Mouse (Mus musculus): Measurements from ENCODE around the gene Git1. TPM values are rescaled to one million over a fixed set of nuclear protein-coding genes. Genes with fewer than 3 reads are reported as not detected.

Git1 gene
- 18.1 and 19.3 TPM in 2 replicates for polyA plus RNA-seq (2014; fragmentation: Nextera tagmentation; extraction: Ambion mirVana)

DNA sequence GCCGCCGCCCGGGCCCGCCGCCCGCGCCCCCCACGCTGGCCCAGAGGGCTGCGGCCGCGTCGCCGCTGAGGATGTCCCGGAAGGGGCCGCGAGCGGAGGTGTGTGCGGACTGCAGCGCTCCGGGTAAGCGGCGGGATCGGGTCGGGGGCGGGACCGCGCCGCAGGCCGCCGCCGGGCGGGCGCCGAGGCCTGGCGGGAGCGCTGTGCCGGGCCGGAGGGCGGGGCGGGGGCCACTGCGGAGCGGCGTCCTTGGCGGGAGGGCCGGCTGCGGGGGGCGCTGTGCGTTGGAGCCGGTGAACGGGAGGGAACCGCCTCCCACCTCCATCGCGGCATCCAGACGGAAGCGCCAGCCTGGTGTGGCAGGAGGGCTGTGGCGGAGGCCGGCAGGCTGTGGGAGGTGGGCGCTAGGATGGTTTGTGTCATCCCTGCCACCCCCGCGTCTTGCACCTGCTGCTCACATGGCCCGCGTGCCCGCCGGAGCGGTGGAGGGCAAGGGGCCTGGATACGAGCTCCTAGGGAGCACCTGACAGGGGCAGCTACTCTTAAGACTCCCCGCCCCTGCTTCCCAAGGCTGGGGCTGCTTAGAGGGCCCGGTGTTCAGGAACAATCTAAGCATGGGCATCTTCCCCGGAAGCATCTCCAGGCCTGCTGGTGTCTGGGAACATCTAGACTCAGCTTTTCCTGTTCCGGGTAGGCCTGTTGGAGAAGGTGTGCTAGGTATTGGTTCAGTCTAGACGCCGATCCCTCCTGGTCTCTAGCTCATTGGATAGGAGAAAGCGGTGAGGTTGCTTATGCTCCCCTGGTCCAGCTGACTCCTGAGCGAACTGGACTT lies at the start of gene Git1:
TSS of gene Git1 (plus strand) at position 51 of the 832 bp plus-strand sequence.
- ATAC-seq (ENCODE audit: low FRiP score, low TSS enrichment) = no peak

DNA sequence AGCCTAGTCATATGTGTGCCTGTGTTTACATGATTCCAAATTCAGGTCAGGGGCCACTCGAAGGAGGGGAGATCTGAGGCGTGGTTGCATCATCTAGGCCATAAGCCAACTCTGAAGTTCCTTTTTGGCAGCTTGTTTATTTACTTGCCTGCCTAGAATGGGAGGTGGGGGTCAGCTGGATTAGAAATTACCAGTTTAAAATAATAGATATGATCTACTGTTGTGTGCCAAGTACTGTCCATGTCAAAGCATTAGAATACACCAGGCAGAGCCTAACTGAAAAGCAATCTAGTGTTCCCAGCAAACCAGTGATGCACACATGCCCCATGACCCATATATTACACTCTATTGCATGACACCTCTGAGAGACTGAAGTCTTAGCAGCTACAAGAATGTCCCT lies 48.4 kb upstream of the Git1 start:
- Histone ChIP-seq H3K9me3 (ENCODE audit: control insufficient read depth, low read length) (no peaks in the 10 kb centered on the region), H3K27ac (ENCODE audit: low read depth, low read length) (no peak overlapping the region), H3K36me3 (ENCODE audit: control insufficient read depth, insufficient read depth, low read length) (peaks cover 15% of the 10 kb centered on the region; the same call in 1 of the 2 replicates), H3K9ac (ENCODE audit: low read depth, low read length) (no peak overlapping the region), H3K4me1 (ENCODE audit: control insufficient read depth, insufficient read depth, low read length) (no peaks in the 10 kb centered on the region), H3K27me3 (ENCODE audit: control insufficient read depth, insufficient read depth, low read length) (no peaks in the 10 kb centered on the region), H3K4me2 (replicated peaks; ENCODE audit: low read depth, low read length) (no peak overlapping the region), H3K4me3 (ENCODE audit: low read length) (no peak overlapping the region)
- ATAC-seq (ENCODE audit: low FRiP score, low TSS enrichment) = no peak
- WGBS = 53% methylated on average over 2 of the region's 2 CpGs

More for the DNA sequence above, at the start of gene Git1:
- peak within 1 kb of the TSS; percentile 93 for H3K9ac ChIP-seq (ENCODE audit: low read depth, low read length)
- WGBS = 2% methylated on average over 40 of the region's 74 CpGs
- peak within 1 kb of the TSS; percentile 89 for H3K4me3 ChIP-seq (ENCODE audit: low read length)
- peaks cover 59% of the 10 kb centered on the region for H3K4me1 ChIP-seq (ENCODE audit: control insufficient read depth, insufficient read depth, low read length)
- H3K27ac ChIP-seq (ENCODE audit: low read depth, low read length) = peak within 1 kb of the TSS; percentile 87
- no peaks in the 10 kb centered on the region for H3K9me3 ChIP-seq (ENCODE audit: control insufficient read depth, low read length)
- H3K36me3 ChIP-seq (ENCODE audit: control insufficient read depth, insufficient read depth, low read length) = 0 out of 2 replicates have a peak, but pooled peaks cover under 1% of the 10 kb centered on the region
- no peaks in the 10 kb centered on the region for H3K27me3 ChIP-seq (ENCODE audit: control insufficient read depth, insufficient read depth, low read length)
- peak within 1 kb of the TSS; percentile 95 for H3K4me2 ChIP-seq (replicated peaks; ENCODE audit: low read depth, low read length)

DNA sequence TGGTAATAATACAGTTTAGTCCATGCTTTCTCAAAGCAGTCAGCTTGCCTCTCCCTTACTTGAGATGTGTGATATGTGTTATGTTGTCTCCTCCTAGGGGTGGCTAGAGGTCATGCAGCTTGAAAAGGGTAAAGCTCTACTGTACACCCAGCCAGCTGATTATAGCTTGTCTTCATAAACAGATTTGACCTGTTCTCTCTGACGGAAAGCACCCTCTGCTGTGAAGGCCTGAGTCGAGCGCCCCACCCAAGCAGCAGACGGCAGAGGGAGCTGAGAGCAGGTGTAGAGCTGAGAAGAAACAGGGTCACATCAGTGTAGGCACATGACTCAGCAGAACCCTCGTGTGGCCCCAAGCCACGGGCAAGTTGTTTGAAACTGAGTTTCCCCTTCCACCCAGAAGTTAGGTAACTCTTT lies 46.7 kb upstream of the Git1 start:
- Histone ChIP-seq H3K9me3 (ENCODE audit: control insufficient read depth, low read length) (no peaks in the 10 kb centered on the region), H3K4me3 (ENCODE audit: low read length) (no peak overlapping the region), H3K36me3 (ENCODE audit: control insufficient read depth, insufficient read depth, low read length) (peaks cover 16% of the 10 kb centered on the region; the same call in 1 of the 2 replicates), H3K27me3 (ENCODE audit: control insufficient read depth, insufficient read depth, low read length) (no peaks in the 10 kb centered on the region), H3K9ac (ENCODE audit: low read depth, low read length) (no peak overlapping the region), H3K4me2 (replicated peaks; ENCODE audit: low read depth, low read length) (no peak overlapping the region), H3K4me1 (ENCODE audit: control insufficient read depth, insufficient read depth, low read length) (no peaks in the 10 kb centered on the region), H3K27ac (ENCODE audit: low read depth, low read length) (no peak overlapping the region)
- ATAC-seq (ENCODE audit: low FRiP score, low TSS enrichment) = peak; percentile 64
- WGBS = 61% methylated on average over 6 of the region's 6 CpGs

DNA sequence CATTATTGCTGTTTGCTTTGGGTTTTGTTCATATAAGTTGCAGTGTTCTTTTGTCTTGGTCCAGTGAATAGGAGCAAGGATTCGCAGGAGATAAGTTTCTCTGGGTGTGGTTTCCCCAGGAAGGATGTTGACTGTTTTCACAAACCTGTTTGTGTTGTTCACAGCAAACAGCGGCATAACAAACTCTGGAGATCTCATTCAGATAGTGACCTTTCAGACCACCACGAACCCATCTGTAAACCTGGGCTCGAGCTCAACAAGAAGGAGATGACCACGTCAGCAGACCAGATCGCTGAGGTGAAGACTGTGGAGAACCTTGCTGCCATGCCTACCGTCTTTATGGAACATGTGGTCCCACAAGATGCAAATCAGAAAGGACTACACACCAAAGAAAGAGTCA lies 44.1 kb upstream of the Git1 start:
- WGBS = 94% methylated on average over 7 of the region's 7 CpGs
- no peak for ATAC-seq (ENCODE audit: low FRiP score, low TSS enrichment)
- no peaks in the 10 kb centered on the region for H3K4me1 ChIP-seq (ENCODE audit: control insufficient read depth, insufficient read depth, low read length)
- no peak overlapping the region for H3K4me2 ChIP-seq (replicated peaks; ENCODE audit: low read depth, low read length)
- H3K27ac ChIP-seq (ENCODE audit: low read depth, low read length) = no peak overlapping the region
- H3K9ac ChIP-seq (ENCODE audit: low read depth, low read length) = no peak overlapping the region
- no peak overlapping the region for H3K4me3 ChIP-seq (ENCODE audit: low read length)
- no peaks in the 10 kb centered on the region for H3K9me3 ChIP-seq (ENCODE audit: control insufficient read depth, low read length)
- H3K36me3 ChIP-seq (ENCODE audit: control insufficient read depth, insufficient read depth, low read length) = peaks cover 22% of the 10 kb centered on the region; the same call in 1 of the 2 replicates
- no peaks in the 10 kb centered on the region for H3K27me3 ChIP-seq (ENCODE audit: control insufficient read depth, insufficient read depth, low read length)

DNA sequence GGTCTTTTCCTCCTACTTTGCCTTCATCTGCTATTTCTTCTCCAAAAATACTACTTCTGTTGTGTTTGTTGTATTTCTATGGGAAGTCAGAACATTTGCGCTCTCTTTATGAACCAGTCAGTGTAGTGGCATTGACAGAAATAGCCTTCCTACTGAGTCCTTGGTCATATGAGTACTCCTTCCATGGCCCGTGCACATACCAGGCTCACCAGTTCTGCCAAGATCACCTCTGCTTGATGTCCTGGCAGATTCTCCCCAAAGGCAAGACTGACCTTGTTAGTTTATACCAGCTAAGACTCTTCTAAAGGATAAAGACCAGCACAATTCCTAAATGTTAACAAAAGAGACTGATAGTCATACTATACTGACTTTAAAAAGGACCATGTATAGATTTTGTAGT lies 41.7 kb upstream of the Git1 start:
- H3K4me2 ChIP-seq (replicated peaks; ENCODE audit: low read depth, low read length) = no peak overlapping the region
- no peak overlapping the region for H3K9ac ChIP-seq (ENCODE audit: low read depth, low read length)
- H3K4me3 ChIP-seq (ENCODE audit: low read length) = no peak overlapping the region
- no peaks in the 10 kb centered on the region for H3K9me3 ChIP-seq (ENCODE audit: control insufficient read depth, low read length)
- H3K27me3 ChIP-seq (ENCODE audit: control insufficient read depth, insufficient read depth, low read length) = no peaks in the 10 kb centered on the region
- ATAC-seq (ENCODE audit: low FRiP score, low TSS enrichment) = no peak
- no peak overlapping the region for H3K27ac ChIP-seq (ENCODE audit: low read depth, low read length)
- WGBS = 97% methylated on average over 2 of the region's 2 CpGs
- peaks cover 26% of the 10 kb centered on the region; the same call in 1 of the 2 replicates for H3K36me3 ChIP-seq (ENCODE audit: control insufficient read depth, insufficient read depth, low read length)
- no peaks in the 10 kb centered on the region for H3K4me1 ChIP-seq (ENCODE audit: control insufficient read depth, insufficient read depth, low read length)

DNA sequence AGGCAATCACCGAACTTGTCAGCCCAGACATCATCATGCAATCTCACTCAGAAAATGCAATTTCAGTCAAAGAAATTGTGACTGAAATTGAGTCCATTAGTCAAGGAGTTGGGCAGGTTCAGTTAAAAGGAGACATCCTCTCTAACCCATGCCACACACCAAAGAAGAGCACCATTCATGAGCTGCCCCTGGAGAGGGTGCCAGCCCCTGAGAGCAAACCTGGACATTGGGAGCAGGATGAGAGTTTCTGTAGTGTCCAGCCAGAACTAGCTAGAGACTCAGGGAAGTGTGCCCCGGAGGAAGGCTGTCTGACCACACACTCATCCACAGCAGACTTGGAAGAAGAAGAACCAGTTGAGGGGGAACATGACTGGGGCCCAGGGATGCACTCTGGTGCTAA lies 40.0 kb upstream of the Git1 start:
- ATAC-seq (ENCODE audit: low FRiP score, low TSS enrichment) = no peak
- Histone ChIP-seq H3K4me1 (ENCODE audit: control insufficient read depth, insufficient read depth, low read length) (no peaks in the 10 kb centered on the region), H3K4me3 (ENCODE audit: low read length) (no peak overlapping the region), H3K4me2 (replicated peaks; ENCODE audit: low read depth, low read length) (no peak overlapping the region), H3K27ac (ENCODE audit: low read depth, low read length) (no peak overlapping the region), H3K9me3 (ENCODE audit: control insufficient read depth, low read length) (no peaks in the 10 kb centered on the region), H3K36me3 (ENCODE audit: control insufficient read depth, insufficient read depth, low read length) (peaks cover 26% of the 10 kb centered on the region; the same call in 1 of the 2 replicates), H3K9ac (ENCODE audit: low read depth, low read length) (no peak overlapping the region), H3K27me3 (ENCODE audit: control insufficient read depth, insufficient read depth, low read length) (no peaks in the 10 kb centered on the region)
- 92% methylated on average over 2 of the region's 2 CpGs for WGBS

DNA sequence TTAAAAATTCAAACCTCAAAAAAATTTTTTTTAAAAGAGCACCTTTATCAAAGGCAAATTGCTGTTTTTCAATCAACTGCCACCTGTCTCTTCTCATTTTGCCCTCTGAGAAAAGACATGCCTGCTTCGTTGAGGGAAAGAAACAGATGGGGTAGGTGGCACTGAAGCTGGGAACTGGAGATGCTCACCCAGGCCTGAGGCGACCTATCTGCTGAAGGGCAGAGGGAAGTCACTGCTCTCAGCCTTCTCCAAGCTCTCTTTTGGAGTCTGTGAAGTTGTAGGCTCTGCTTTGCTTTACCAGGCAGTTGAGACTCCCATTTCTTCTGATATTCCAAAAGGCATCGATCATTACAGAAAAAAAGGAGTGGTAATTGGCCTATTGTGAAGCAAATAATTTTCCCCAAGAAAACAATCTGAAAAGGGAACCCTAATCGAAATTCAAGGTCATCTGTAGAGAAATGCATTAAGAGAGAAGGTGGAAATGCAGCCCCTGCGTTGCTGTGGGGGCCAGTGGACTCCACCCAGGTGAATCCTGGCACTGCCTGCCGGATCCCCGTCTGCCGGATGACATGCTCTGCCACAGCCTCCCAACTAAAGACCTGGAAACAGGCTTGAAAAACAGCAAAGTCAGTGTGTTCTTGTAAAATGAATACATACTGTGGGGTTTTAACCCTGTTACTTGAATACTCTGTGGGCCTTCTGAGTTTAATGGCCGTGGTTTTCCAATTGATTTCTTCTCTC lies 37.4 kb upstream of the Git1 start:
- no peak for ATAC-seq (ENCODE audit: low FRiP score, low TSS enrichment)

DNA sequence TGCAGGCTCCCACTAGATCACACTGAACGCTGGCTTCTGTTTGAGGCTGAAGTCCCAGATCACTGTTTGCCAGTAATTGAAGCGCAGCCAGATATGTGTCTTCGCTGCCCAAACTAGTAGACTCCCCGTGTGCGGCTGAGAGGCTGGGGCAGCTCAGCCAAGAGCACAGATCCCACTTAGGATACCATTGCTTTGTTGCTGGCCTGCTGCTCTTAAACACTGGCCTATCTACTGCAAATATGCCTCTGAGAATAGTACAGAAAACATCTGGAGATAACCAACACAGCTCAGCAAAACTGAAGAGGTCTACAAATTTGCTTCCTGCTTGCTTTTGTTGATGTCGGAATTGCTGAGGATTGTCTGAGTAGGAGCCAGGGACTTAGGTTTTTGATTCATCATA lies 36.5 kb upstream of the Git1 start:
- H3K9ac ChIP-seq (ENCODE audit: low read depth, low read length) = no peak overlapping the region
- peaks cover 13% of the 10 kb centered on the region; the same call in 1 of the 2 replicates for H3K36me3 ChIP-seq (ENCODE audit: control insufficient read depth, insufficient read depth, low read length)
- WGBS = 79% methylated on average over 6 of the region's 6 CpGs
- H3K4me3 ChIP-seq (ENCODE audit: low read length) = no peak overlapping the region
- no peaks in the 10 kb centered on the region for H3K9me3 ChIP-seq (ENCODE audit: control insufficient read depth, low read length)
- peaks cover 2% of the 10 kb centered on the region; the same call in 1 of the 2 replicates for H3K4me1 ChIP-seq (ENCODE audit: control insufficient read depth, insufficient read depth, low read length)
- peaks cover 5% of the 10 kb centered on the region; the same call in 1 of the 2 replicates for H3K27me3 ChIP-seq (ENCODE audit: control insufficient read depth, insufficient read depth, low read length)
- ATAC-seq (ENCODE audit: low FRiP score, low TSS enrichment) = no peak
- H3K27ac ChIP-seq (ENCODE audit: low read depth, low read length) = no peak overlapping the region
- H3K4me2 ChIP-seq (replicated peaks; ENCODE audit: low read depth, low read length) = no peak overlapping the region

More for the DNA sequence above, 37.4 kb upstream of the Git1 start:
- H3K9me3 ChIP-seq (ENCODE audit: control insufficient read depth, low read length) = no peaks in the 10 kb centered on the region
- H3K4me3 ChIP-seq (ENCODE audit: low read length) = no peak overlapping the region
- no peak overlapping the region for H3K9ac ChIP-seq (ENCODE audit: low read depth, low read length)
- H3K27ac ChIP-seq (ENCODE audit: low read depth, low read length) = no peak overlapping the region
- no peaks in the 10 kb centered on the region for H3K4me1 ChIP-seq (ENCODE audit: control insufficient read depth, insufficient read depth, low read length)
- H3K27me3 ChIP-seq (ENCODE audit: control insufficient read depth, insufficient read depth, low read length) = no peaks in the 10 kb centered on the region
- 85% methylated on average over 9 of the region's 9 CpGs for WGBS
- H3K36me3 ChIP-seq (ENCODE audit: control insufficient read depth, insufficient read depth, low read length) = peaks cover 16% of the 10 kb centered on the region; the same call in 1 of the 2 replicates
- no peak overlapping the region for H3K4me2 ChIP-seq (replicated peaks; ENCODE audit: low read depth, low read length)

All from kidney, embryonic 14.5 days (tissue).